Comparison of ENCODE assay signal across 11 mouse cellular contexts in the genomic region with DNA sequence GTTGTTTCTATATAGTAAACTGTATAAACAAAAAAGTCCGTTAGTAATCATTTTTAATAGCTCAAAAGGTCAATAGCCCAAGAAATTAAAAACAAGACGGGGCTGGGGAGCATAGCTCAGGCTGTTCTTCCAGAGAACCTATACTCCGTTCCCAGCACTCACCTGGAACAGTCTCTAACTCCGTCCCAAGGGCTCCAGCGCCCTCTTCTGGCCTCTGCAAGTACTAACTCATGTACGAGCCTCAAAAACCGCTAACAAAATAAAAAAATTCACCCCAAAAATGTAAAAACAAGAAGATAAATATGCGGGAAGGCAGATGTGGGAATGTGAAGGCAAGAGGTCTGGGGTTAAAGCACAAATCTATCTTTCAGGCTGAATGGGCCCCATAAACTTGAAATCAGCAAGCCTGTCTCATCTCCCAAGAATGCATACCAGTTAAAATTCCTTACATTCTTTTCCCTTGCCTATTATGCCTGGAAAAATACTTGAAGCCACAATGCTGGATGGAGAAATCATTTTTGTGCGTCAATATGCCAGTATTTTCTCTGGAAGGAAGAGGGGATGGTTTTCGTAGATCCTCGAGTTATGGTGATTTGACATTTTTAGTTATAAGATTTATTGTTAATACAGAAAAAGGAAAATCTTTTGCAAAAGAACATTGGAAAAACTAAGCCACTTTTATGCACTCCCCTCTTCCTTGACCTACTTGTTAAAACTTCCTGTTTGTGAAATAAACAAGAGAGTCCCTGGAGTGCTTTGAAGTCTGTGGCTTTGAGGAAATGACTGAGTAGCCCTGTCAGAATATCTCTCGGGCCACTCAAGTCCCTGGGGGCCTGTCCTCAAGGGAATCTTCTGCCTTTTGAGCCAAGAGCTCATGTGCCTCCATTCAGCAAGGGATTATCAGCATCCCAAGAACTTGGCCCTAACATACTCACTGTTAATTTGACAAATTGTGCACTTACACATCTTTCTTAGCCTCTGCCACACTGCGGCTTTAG.
A peak's percentile ranks its signal among the peaks of the same experiment; 100 is the strongest.
DNase-seq lines count a peak whose midpoint lies in the region; ATAC-seq and TF ChIP-seq lines count a peak whose summit lies in the region.
"Had no signal": no experiment of that assay in that cellular context is flagged by ENCODE, and none has a peak within 500 bp of the region (broad histone marks: within the 10 kb centered on the region; RNA-seq: fewer than 3 reads in every experiment).

No protein-coding gene starts in this region.

- no peak for ATAC-seq in midbrain, embryonic 14.5 days (ENCODE audit: low FRiP score, low TSS enrichment)
- 0 out of 2 replicates have a peak, but pooled peaks have one; percentile 60 for ATAC-seq in kidney, embryonic 14.5 days (ENCODE audit: low FRiP score, low TSS enrichment)
- ATAC-seq in stomach, postnatal 0 days (ENCODE audit: low FRiP score, low TSS enrichment): no peak
- ATAC-seq in hindbrain, embryonic 16.5 days: no peak
- no peak for ATAC-seq in erythroid progenitor cell, adult 5-6 weeks (replicated peaks; ENCODE audit: low FRiP score, poor library complexity, severe bottlenecking)

- H3K4me1 ChIP-seq in midbrain, embryonic 14.5 days (ENCODE audit: control insufficient read depth, insufficient read depth, low read length): no peaks in the 10 kb centered on the region
- H3K4me1 ChIP-seq in midbrain, embryonic 10.5 days: no peaks in the 10 kb centered on the region
- H3K4me1 ChIP-seq in kidney, embryonic 14.5 days (ENCODE audit: control insufficient read depth, insufficient read depth, low read length): no peaks in the 10 kb centered on the region
- H3K4me1 ChIP-seq in stomach, postnatal 0 days (replicated peaks; ENCODE audit: control insufficient read depth, insufficient read depth): no peaks in the 10 kb centered on the region
- H3K4me1 ChIP-seq in hindbrain, embryonic 16.5 days (ENCODE audit: control insufficient read depth, insufficient read depth, low read depth, low read length): no peaks in the 10 kb centered on the region
- H3K4me1 ChIP-seq: hindbrain, embryonic 12.5 days; limb, embryonic 12.5 days had no signal

- no peak overlapping the region for H3K27ac ChIP-seq in midbrain, embryonic 14.5 days (replicated peaks; ENCODE audit: low read depth, low read length)
- H3K27ac ChIP-seq in midbrain, embryonic 10.5 days (replicated peaks): no peak overlapping the region
- 0 out of 2 replicates have a peak overlapping the region, but pooled peaks have one; percentile 33 for H3K27ac ChIP-seq in kidney, embryonic 14.5 days (ENCODE audit: low read depth, low read length)
- no peak overlapping the region for H3K27ac ChIP-seq in stomach, postnatal 0 days (replicated peaks)
- H3K27ac ChIP-seq in hindbrain, embryonic 16.5 days (ENCODE audit: low read depth, low read length): no peak overlapping the region
- H3K27ac ChIP-seq: embryonic facial prominence, embryonic 13.5 days; hindbrain, embryonic 12.5 days; limb, embryonic 12.5 days had no signal

- TF ChIP-seq CTCF in stomach, postnatal 0 days (IDR thresholded peaks at IDR 0.05; ENCODE audit: low read depth): peak; percentile 22

- no peaks in the 10 kb centered on the region for H3K9me3 ChIP-seq in midbrain, embryonic 14.5 days (ENCODE audit: control insufficient read depth, low read length)
- no peaks in the 10 kb centered on the region for H3K9me3 ChIP-seq in midbrain, embryonic 10.5 days (replicated peaks)
- H3K9me3 ChIP-seq in kidney, embryonic 14.5 days (ENCODE audit: control insufficient read depth, low read length): no peaks in the 10 kb centered on the region
- H3K9me3 ChIP-seq in stomach, postnatal 0 days (ENCODE audit: control insufficient read depth, low read length): no peaks in the 10 kb centered on the region
- no peaks in the 10 kb centered on the region for H3K9me3 ChIP-seq in hindbrain, embryonic 16.5 days (ENCODE audit: control insufficient read depth, low read length)
- H3K9me3 ChIP-seq: embryonic facial prominence, embryonic 13.5 days; hindbrain, embryonic 12.5 days had no signal

- no peaks in the 10 kb centered on the region for H3K36me3 ChIP-seq in midbrain, embryonic 14.5 days (ENCODE audit: control insufficient read depth, insufficient read depth, low read length)
- H3K36me3 ChIP-seq in midbrain, embryonic 10.5 days: no peaks in the 10 kb centered on the region
- no peaks in the 10 kb centered on the region for H3K36me3 ChIP-seq in kidney, embryonic 14.5 days (ENCODE audit: control insufficient read depth, insufficient read depth, low read length)
- H3K36me3 ChIP-seq in stomach, postnatal 0 days (ENCODE audit: control insufficient read depth, insufficient read depth, low read length): no peaks in the 10 kb centered on the region
- H3K36me3 ChIP-seq in hindbrain, embryonic 16.5 days (ENCODE audit: control insufficient read depth, insufficient read depth, low read length): no peaks in the 10 kb centered on the region
- H3K36me3 ChIP-seq: embryonic facial prominence, embryonic 13.5 days; hindbrain, embryonic 12.5 days; limb, embryonic 12.5 days had no signal

- no peaks in the 10 kb centered on the region for H3K27me3 ChIP-seq in midbrain, embryonic 14.5 days (ENCODE audit: control insufficient read depth, insufficient read depth, low read length)
- no peaks in the 10 kb centered on the region for H3K27me3 ChIP-seq in midbrain, embryonic 10.5 days (ENCODE audit: low read depth, poor library complexity, severe bottlenecking)
- H3K27me3 ChIP-seq in kidney, embryonic 14.5 days (ENCODE audit: control insufficient read depth, insufficient read depth, low read length): no peaks in the 10 kb centered on the region; the same call in 1 of the 2 replicates
- H3K27me3 ChIP-seq in stomach, postnatal 0 days (ENCODE audit: control insufficient read depth, insufficient read depth, low read length): no peaks in the 10 kb centered on the region
- H3K27me3 ChIP-seq in hindbrain, embryonic 16.5 days (replicated peaks; ENCODE audit: control insufficient read depth, insufficient read depth, low read length): no peaks in the 10 kb centered on the region
- H3K27me3 ChIP-seq: embryonic facial prominence, embryonic 13.5 days; hindbrain, embryonic 12.5 days; limb, embryonic 12.5 days had no signal

- H3K4me2 ChIP-seq in midbrain, embryonic 14.5 days (ENCODE audit: low read length): no peak overlapping the region
- no peak overlapping the region for H3K4me2 ChIP-seq in kidney, embryonic 14.5 days (replicated peaks; ENCODE audit: low read depth, low read length)
- H3K4me2 ChIP-seq in stomach, postnatal 0 days (replicated peaks; ENCODE audit: low read depth): no peak overlapping the region
- no peak overlapping the region for H3K4me2 ChIP-seq in hindbrain, embryonic 16.5 days (ENCODE audit: low read length)
- H3K4me2 ChIP-seq: embryonic facial prominence, embryonic 13.5 days; hindbrain, embryonic 12.5 days; limb, embryonic 12.5 days had no signal

- H3K9ac ChIP-seq in midbrain, embryonic 14.5 days (replicated peaks; ENCODE audit: low read length): no peak overlapping the region
- H3K9ac ChIP-seq in kidney, embryonic 14.5 days (ENCODE audit: low read depth, low read length): no peak overlapping the region
- no peak overlapping the region for H3K9ac ChIP-seq in stomach, postnatal 0 days (ENCODE audit: low read length)
- no peak overlapping the region for H3K9ac ChIP-seq in hindbrain, embryonic 16.5 days (ENCODE audit: low read depth, low read length)
- H3K9ac ChIP-seq: embryonic facial prominence, embryonic 13.5 days; hindbrain, embryonic 12.5 days; limb, embryonic 12.5 days had no signal

- 86% methylated on average over 13 of the region's 13 CpGs for WGBS in midbrain, embryonic 14.5 days
- 85% methylated on average over 13 of the region's 13 CpGs for WGBS in midbrain, embryonic 10.5 days
- 66% methylated on average over 13 of the region's 13 CpGs for WGBS in kidney, embryonic 14.5 days
- WGBS in stomach, postnatal 0 days: 67% methylated on average over 13 of the region's 13 CpGs
- 81% methylated on average over 13 of the region's 13 CpGs for WGBS in hindbrain, embryonic 16.5 days

- H3K4me3 ChIP-seq in midbrain, embryonic 14.5 days (replicated peaks; ENCODE audit: low read depth, low read length): no peak overlapping the region
- H3K4me3 ChIP-seq in midbrain, embryonic 10.5 days: no peak overlapping the region
- H3K4me3 ChIP-seq in kidney, embryonic 14.5 days (ENCODE audit: low read length): no peak overlapping the region
- no peak overlapping the region for H3K4me3 ChIP-seq in stomach, postnatal 0 days (ENCODE audit: low read depth, low read length)
- no peak overlapping the region for H3K4me3 ChIP-seq in hindbrain, embryonic 16.5 days (ENCODE audit: low read length)
- H3K4me3 ChIP-seq: embryonic facial prominence, embryonic 13.5 days; hindbrain, embryonic 12.5 days; limb, embryonic 12.5 days had no signal

- DNase-seq in midbrain, embryonic 14.5 days: peak; percentile 8
- DNase-seq in midbrain, embryonic 10.5 days (ENCODE audit: low spot score): no peak
- peak; percentile 58 for DNase-seq in fibroblast of lung, adult 2 months (ENCODE audit: low read depth)
- no peak for DNase-seq in stomach, postnatal 0 days (ENCODE audit: low spot score)
- DNase-seq in layer of hippocampus, adult 9-11 months: no peak

- TF ChIP-seq EP300 in stomach, postnatal 0 days (optimal IDR thresholded peaks at IDR 0.05): no peak

Comparison
In these comparisons a context has a peak if more than half of its experiments do, and no peak if none do; other contexts are left out.
1. DNase-seq: peak in midbrain, embryonic 14.5 days (single experiment) and fibroblast of lung, adult 2 months (single experiment); none in midbrain, embryonic 10.5 days (single experiment), stomach, postnatal 0 days (single experiment) and layer of hippocampus, adult 9-11 months (single experiment).